Mouse (Mus musculus): ENCODE measurements around the gene Zbtb39. TPM values are rescaled to one million over a fixed set of nuclear protein-coding genes. Genes with fewer than 3 reads are reported as not detected.

Gene Zbtb39
- polyA plus RNA-seq, 1 experiment: 7.3 TPM

Other genes with a start within 250 kb of the Zbtb39 start
- 1.2 and 3.0 TPM in 2 replicates for gene Stac3, start 237.9 kb upstream of the Zbtb39 start, polyA plus RNA-seq (2012; rRNA removed)
- gene Ndufa4l2, start 224.6 kb upstream of the Zbtb39 start, polyA plus RNA-seq (2012; rRNA removed): 24.4 and 27.4 TPM in 2 replicates
- 232 and 274 TPM in 2 replicates for gene Shmt2, start 217.1 kb upstream of the Zbtb39 start, polyA plus RNA-seq (2012; rRNA removed)
- 2.0 and 2.2 TPM in 2 replicates for gene Nxph4, start 205.0 kb upstream of the Zbtb39 start, polyA plus RNA-seq (2012; rRNA removed)
- 55.3 and 57.8 TPM in 2 replicates for gene Lrp1, start 118.4 kb upstream of the Zbtb39 start, polyA plus RNA-seq (2012; rRNA removed)
- 70.2 and 72.1 TPM in 2 replicates for gene Stat6, start 96.6 kb upstream of the Zbtb39 start, polyA plus RNA-seq (2012; rRNA removed)
- gene Nemp1, start 72.6 kb upstream of the Zbtb39 start, polyA plus RNA-seq (2012; rRNA removed): 2.3 and 2.5 TPM in 2 replicates
- 17.9 and 18.6 TPM in 2 replicates for gene Nab2, start 71.0 kb upstream of the Zbtb39 start, polyA plus RNA-seq (2012; rRNA removed)
- gene Myo1a, start 34.4 kb upstream of the Zbtb39 start, polyA plus RNA-seq (2012; rRNA removed): 0.06 and 0.18 TPM in 2 replicates
- 0.26 TPM in 1 of 2 replicates, not detected in the other for gene Tac2, start 15.1 kb upstream of the Zbtb39 start, polyA plus RNA-seq (2012; rRNA removed)
- 8.1 and 9.7 TPM in 2 replicates for gene Gpr182, start 12.2 kb downstream of the Zbtb39 start, polyA plus RNA-seq (2012; rRNA removed)
- 1.1 and 1.3 TPM in 2 replicates for gene Rdh1, start 20.2 kb downstream of the Zbtb39 start, polyA plus RNA-seq (2012; rRNA removed)
- 2.1 and 2.3 TPM in 2 replicates for gene Rdh16f1, start 20.2 kb downstream of the Zbtb39 start, polyA plus RNA-seq (2012; rRNA removed)
- 0.10 and 0.13 TPM in 2 replicates for gene Rdh9, start 36.8 kb downstream of the Zbtb39 start, polyA plus RNA-seq (2012; rRNA removed)
- 61.2 and 67.5 TPM in 2 replicates for gene Rdh16, start 61.6 kb downstream of the Zbtb39 start, polyA plus RNA-seq (2012; rRNA removed)
- gene Rdh19, start 110.4 kb downstream of the Zbtb39 start, polyA plus RNA-seq (2012; rRNA removed): 1.6 and 2.0 TPM in 2 replicates
- gene Rdh16f2, start 126.9 kb downstream of the Zbtb39 start, polyA plus RNA-seq (2012; rRNA removed): 391 and 483 TPM in 2 replicates
- 0.20 and 0.31 TPM in 2 replicates for gene Rdh7, start 149.3 kb downstream of the Zbtb39 start, polyA plus RNA-seq (2012; rRNA removed)
- 0.13 TPM in 1 of 2 replicates, not detected in the other for gene Sdr9c7, start 159.0 kb downstream of the Zbtb39 start, polyA plus RNA-seq (2012; rRNA removed)

Data from kidney, adult 2 months (tissue).